Mouse (Mus musculus): Measurements from ENCODE around the gene Pde10a.

Gene Pde10a

DNA sequence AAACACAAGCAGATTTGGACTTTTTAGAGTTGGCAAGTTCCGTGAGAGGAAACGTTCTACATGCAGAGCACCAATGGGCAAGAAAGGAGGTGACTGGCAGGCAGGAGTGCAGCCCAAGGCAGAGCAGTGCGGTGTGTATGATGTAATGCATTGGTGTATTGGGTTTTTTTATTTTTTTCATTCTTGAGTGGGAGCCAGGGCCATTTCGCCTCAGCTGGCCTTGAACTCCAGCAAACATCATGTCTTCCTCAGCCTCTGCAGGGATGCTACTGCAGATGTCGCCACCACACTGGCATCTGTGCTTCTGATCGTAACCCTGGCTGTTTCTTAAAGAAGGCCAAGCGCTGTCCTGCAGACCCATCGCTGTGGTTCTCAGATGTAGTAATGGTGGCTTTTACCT lies 285.0 kb downstream of the Pde10a start:
- H3K4me3 ChIP-seq (replicated peaks; ENCODE audit: low read length): no peak overlapping the region
- no peak for TF ChIP-seq CTCF (conservative IDR thresholded peaks at IDR 0.05; ENCODE audit: low read length)
- TF ChIP-seq NANOG (IDR thresholded peaks at IDR 0.05; ENCODE audit: borderline replicate concordance, low read length): no peak
- no peak for TF ChIP-seq POU5F1 (IDR thresholded peaks at IDR 0.05; ENCODE audit: borderline replicate concordance, low read length)
- H3K36me3 ChIP-seq (ENCODE audit: insufficient read depth, low read length): no peaks in the 10 kb centered on the region
- H3K9me3 ChIP-seq (ENCODE audit: low read length): no peaks in the 10 kb centered on the region
- H3K27me3 ChIP-seq (ENCODE audit: insufficient read depth, low read length): peaks cover 45% of the 10 kb centered on the region
- no peaks in the 10 kb centered on the region for H3K4me1 ChIP-seq (replicated peaks; ENCODE audit: low read depth, low read length)

DNA sequence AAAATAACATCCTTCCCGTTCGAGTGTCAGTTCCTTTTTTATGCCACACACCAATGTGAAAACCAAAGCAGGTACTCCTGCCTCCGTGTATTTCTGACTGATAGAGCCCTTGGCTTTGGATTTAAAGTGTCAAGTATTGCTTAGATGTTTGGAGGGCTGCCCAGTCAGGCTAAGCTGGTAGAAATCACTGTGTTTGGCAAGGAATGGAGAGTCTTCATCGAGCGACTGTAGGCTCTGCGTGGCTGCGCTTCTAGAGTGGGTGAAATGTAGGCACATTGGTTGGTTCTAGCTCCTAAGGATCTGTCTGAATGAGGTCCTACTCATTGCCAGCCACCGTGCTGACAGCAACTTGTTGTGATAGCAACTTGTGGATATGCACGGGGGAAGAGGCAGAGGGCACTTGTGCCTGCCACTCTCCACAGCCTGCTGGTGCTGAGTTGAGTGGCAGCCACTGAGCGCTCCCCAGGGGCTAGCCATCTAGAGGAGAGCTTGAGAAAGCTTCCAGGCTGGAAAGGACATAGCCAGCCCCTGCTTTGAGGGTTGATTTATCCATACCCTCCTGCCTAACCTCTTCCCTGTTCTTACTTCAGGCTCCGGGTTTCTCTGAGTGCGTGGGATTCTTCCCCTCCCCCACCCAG lies 287.2 kb downstream of the Pde10a start:
- no peak overlapping the region for H3K4me3 ChIP-seq (replicated peaks; ENCODE audit: low read length)
- H3K4me1 ChIP-seq (replicated peaks; ENCODE audit: low read depth, low read length): no peaks in the 10 kb centered on the region
- peaks cover 27% of the 10 kb centered on the region for H3K27me3 ChIP-seq (ENCODE audit: insufficient read depth, low read length)
- no peaks in the 10 kb centered on the region for H3K36me3 ChIP-seq (ENCODE audit: insufficient read depth, low read length)
- TF ChIP-seq CTCF (conservative IDR thresholded peaks at IDR 0.05; ENCODE audit: low read length): no peak
- no peak for TF ChIP-seq NANOG (IDR thresholded peaks at IDR 0.05; ENCODE audit: borderline replicate concordance, low read length)
- no peak for TF ChIP-seq POU5F1 (IDR thresholded peaks at IDR 0.05; ENCODE audit: borderline replicate concordance, low read length)
- no peaks in the 10 kb centered on the region for H3K9me3 ChIP-seq (ENCODE audit: low read length)

DNA sequence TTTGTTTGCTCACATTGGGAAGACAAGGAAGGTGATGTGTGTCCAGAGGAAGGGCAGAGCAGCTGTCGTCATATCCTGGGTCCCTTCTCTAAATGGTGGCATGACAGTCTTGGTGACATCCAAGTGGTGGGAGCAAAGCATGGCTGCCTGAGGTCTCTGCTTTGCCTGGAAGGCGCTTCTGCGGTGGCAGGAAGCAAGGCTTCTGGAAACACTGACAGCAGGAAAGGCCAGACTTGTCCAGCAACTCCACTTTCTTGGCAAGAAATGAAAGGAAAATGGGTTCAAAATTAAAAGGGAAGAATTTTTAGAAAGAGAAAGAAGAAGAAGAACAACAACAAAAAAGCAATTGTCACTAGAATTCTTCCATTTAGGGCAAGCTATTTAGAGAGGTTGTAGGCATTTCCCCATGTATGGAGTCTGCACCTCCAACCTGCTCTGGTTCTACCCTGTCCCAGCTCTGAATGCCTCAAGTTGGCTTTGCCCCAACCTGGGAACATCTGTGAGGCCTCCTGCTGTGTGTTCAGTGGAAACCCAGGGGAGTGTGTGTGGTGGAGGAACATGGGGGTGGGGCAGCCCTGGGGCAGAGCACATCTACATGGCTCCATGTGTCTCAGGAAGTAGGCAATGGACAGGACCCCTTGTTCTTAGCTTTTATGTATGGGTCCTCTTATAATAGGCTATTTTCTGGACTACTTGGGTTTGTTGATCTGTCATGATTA lies 288.8 kb downstream of the Pde10a start:
- H3K4me1 ChIP-seq (replicated peaks; ENCODE audit: low read depth, low read length): no peaks in the 10 kb centered on the region
- H3K4me3 ChIP-seq (replicated peaks; ENCODE audit: low read length): no peak overlapping the region
- peaks cover 20% of the 10 kb centered on the region for H3K27me3 ChIP-seq (ENCODE audit: insufficient read depth, low read length)
- no peaks in the 10 kb centered on the region for H3K36me3 ChIP-seq (ENCODE audit: insufficient read depth, low read length)
- H3K9me3 ChIP-seq (ENCODE audit: low read length): no peaks in the 10 kb centered on the region
- no peak for TF ChIP-seq POU5F1 (IDR thresholded peaks at IDR 0.05; ENCODE audit: borderline replicate concordance, low read length)
- TF ChIP-seq NANOG (IDR thresholded peaks at IDR 0.05; ENCODE audit: borderline replicate concordance, low read length): no peak
- TF ChIP-seq CTCF (conservative IDR thresholded peaks at IDR 0.05; ENCODE audit: low read length): no peak

DNA sequence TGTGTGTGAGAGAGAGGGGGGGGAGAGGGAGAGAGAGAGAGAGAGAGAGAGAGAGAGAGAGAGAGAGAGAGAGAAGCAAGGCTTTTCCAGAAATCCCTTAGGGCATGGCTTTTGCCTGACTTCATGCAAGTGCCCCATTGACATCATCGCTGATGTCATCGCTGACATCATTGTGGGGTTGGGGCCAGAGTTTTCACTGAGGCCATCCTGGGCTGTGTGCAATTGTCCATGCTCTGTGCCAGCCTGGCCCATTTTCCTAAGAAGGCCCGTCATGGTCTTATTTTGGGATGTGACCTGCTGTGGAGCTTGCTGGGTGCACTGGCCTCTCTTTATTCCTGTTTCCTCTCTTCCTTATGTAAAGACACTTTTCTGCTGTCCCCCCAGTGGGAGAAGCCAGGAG lies 290.2 kb downstream of the Pde10a start:
- Histone ChIP-seq H3K4me3 (replicated peaks; ENCODE audit: low read length) (no peak overlapping the region), H3K9me3 (ENCODE audit: low read length) (no peaks in the 10 kb centered on the region), H3K4me1 (replicated peaks; ENCODE audit: low read depth, low read length) (no peaks in the 10 kb centered on the region), H3K27me3 (ENCODE audit: insufficient read depth, low read length) (peaks cover 8% of the 10 kb centered on the region), H3K36me3 (ENCODE audit: insufficient read depth, low read length) (no peaks in the 10 kb centered on the region)
- TF ChIP-seq POU5F1 (IDR thresholded peaks at IDR 0.05; ENCODE audit: borderline replicate concordance, low read length) (no peak), NANOG (IDR thresholded peaks at IDR 0.05; ENCODE audit: borderline replicate concordance, low read length) (no peak), CTCF (conservative IDR thresholded peaks at IDR 0.05; ENCODE audit: low read length) (no peak)

DNA sequence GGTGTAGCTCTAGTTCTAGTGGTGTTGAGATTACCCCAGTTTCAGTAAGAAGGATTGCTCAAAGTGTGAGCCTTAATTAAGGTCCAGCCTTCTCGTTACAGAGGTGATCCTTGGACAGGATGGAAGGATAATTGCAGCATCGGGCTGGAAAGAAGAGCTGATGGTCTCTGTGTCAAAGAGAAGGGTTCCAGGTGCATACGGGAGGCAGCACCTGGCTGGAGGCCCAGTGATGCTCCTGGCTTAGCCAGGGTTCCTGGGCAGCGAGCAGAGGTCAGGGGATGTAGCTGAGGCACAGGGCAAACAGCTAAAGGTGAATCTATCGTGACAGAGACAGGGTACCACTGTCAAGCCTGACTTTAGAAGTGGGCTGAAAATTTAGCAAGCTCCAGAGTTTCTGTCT lies 290.7 kb downstream of the Pde10a start:
- no peaks in the 10 kb centered on the region for H3K9me3 ChIP-seq (ENCODE audit: low read length)
- no peak overlapping the region for H3K4me3 ChIP-seq (replicated peaks; ENCODE audit: low read length)
- TF ChIP-seq CTCF (conservative IDR thresholded peaks at IDR 0.05; ENCODE audit: low read length): no peak
- TF ChIP-seq NANOG (IDR thresholded peaks at IDR 0.05; ENCODE audit: borderline replicate concordance, low read length): no peak
- no peak for TF ChIP-seq POU5F1 (IDR thresholded peaks at IDR 0.05; ENCODE audit: borderline replicate concordance, low read length)
- peaks cover 8% of the 10 kb centered on the region for H3K27me3 ChIP-seq (ENCODE audit: insufficient read depth, low read length)
- no peaks in the 10 kb centered on the region for H3K4me1 ChIP-seq (replicated peaks; ENCODE audit: low read depth, low read length)
- no peaks in the 10 kb centered on the region for H3K36me3 ChIP-seq (ENCODE audit: insufficient read depth, low read length)

DNA sequence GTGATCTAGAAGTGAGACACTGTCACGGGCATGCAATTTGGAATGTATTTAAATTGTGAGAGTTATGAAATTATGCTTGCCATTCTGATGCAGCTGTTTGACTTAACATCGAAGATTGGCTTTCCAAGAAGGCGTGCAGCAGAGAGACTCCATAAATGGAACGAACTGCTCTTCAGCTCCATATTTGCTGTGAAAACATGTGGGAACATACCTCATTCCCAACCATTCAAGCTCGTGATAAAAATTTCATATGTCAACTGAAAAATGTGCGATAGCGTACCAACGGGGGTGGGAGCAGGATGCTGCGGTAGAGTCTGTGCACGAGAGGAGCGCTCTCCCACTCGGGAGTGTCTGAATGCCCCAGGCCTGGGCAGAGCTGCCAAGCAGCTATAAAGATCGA lies 293.5 kb downstream of the Pde10a start:
- Histone ChIP-seq H3K9me3 (ENCODE audit: low read length) (no peaks in the 10 kb centered on the region), H3K4me1 (replicated peaks; ENCODE audit: low read depth, low read length) (no peaks in the 10 kb centered on the region), H3K36me3 (ENCODE audit: insufficient read depth, low read length) (no peaks in the 10 kb centered on the region), H3K27me3 (ENCODE audit: insufficient read depth, low read length) (no peaks in the 10 kb centered on the region; the same call in 1 of the 2 replicates), H3K4me3 (replicated peaks; ENCODE audit: low read length) (no peak overlapping the region)
- TF ChIP-seq POU5F1 (IDR thresholded peaks at IDR 0.05; ENCODE audit: borderline replicate concordance, low read length) (no peak), CTCF (conservative IDR thresholded peaks at IDR 0.05; ENCODE audit: low read length) (no peak), NANOG (IDR thresholded peaks at IDR 0.05; ENCODE audit: borderline replicate concordance, low read length) (no peak)

DNA sequence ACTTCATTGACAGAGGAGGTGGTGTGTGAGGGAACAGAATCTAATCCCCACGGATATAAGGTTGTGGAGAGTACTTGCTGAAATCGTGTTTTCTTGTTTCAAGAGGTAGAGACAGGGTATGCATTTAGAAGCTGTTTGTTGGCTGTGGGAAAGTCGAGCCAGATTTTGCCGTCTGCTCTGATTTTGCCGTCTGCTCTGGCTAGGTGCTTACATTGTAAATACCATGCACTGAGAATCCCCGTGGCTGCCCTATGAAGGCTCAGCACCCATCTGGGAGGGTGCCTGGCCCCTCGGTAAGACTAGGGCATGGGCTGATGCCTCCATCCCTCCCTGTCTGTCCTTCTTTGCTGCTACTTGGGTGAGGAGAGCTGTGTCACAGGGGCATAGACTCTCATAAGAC lies 298.4 kb downstream of the Pde10a start:
- Histone ChIP-seq H3K27me3 (ENCODE audit: insufficient read depth, low read length) (no peaks in the 10 kb centered on the region; the same call in 1 of the 2 replicates), H3K36me3 (ENCODE audit: insufficient read depth, low read length) (no peaks in the 10 kb centered on the region), H3K4me3 (replicated peaks; ENCODE audit: low read length) (no peak overlapping the region), H3K4me1 (replicated peaks; ENCODE audit: low read depth, low read length) (no peaks in the 10 kb centered on the region), H3K9me3 (ENCODE audit: low read length) (no peaks in the 10 kb centered on the region)
- TF ChIP-seq POU5F1 (IDR thresholded peaks at IDR 0.05; ENCODE audit: borderline replicate concordance, low read length): no peak
- no peak for TF ChIP-seq NANOG (IDR thresholded peaks at IDR 0.05; ENCODE audit: borderline replicate concordance, low read length)
- TF ChIP-seq CTCF (conservative IDR thresholded peaks at IDR 0.05; ENCODE audit: low read length): no peak

DNA sequence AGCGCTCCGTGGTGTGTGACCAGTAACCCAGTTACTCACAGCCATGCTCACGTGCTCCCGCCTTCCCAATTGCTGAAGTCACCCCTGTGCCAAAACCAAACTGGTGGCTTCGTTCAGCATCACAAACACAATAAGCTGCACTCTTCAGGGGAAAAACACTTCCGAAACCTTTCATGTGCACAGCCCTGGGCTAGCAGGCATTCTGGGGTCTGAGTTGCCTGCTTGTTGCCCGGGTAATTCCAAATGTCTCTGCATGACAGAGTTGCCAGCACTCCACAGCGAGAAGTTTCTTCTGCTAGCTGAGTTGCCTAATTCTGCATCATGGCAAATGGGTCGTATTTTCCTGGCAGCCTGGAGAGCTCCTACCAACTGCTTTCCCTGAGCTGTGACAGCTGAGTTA lies 302.0 kb downstream of the Pde10a start:
- no peak for TF ChIP-seq NANOG (IDR thresholded peaks at IDR 0.05; ENCODE audit: borderline replicate concordance, low read length)
- no peak for TF ChIP-seq CTCF (conservative IDR thresholded peaks at IDR 0.05; ENCODE audit: low read length)
- Histone ChIP-seq H3K4me3 (replicated peaks; ENCODE audit: low read length) (no peak overlapping the region), H3K9me3 (ENCODE audit: low read length) (no peaks in the 10 kb centered on the region), H3K4me1 (replicated peaks; ENCODE audit: low read depth, low read length) (no peaks in the 10 kb centered on the region), H3K36me3 (ENCODE audit: insufficient read depth, low read length) (no peaks in the 10 kb centered on the region), H3K27me3 (ENCODE audit: insufficient read depth, low read length) (no peaks in the 10 kb centered on the region; the same call in 1 of the 2 replicates)
